Mouse (Mus musculus): Measurements from ENCODE around the gene Nab2. TPM values are rescaled to one million over a fixed set of nuclear protein-coding genes. Genes with fewer than 3 reads are reported as not detected.

Gene Nab2
- 9.2 and 11.1 TPM in 2 replicates for polyA plus RNA-seq (2014; fragmentation: Nextera tagmentation; extraction: Ambion mirVana)

GRCm38 (mm10) chr10:127668093-127669050, at the start of gene Nab2:
TSS of gene Nab2 (minus strand) at chr10:127668568.
- Histone ChIP-seq H3K27me3 (ENCODE audit: control insufficient read depth, insufficient read depth, low read length) (no peaks in the 10 kb centered on the region), H3K9ac (replicated peaks; ENCODE audit: low read depth, low read length) (peak within 1 kb of the TSS; percentile 78), H3K4me3 (ENCODE audit: low read depth, low read length) (peak within 1 kb of the TSS; percentile 73), H3K36me3 (ENCODE audit: control insufficient read depth, insufficient read depth, low read length) (peaks cover 12% of the 10 kb centered on the region), H3K9me3 (ENCODE audit: control insufficient read depth, low read depth, low read length) (no peaks in the 10 kb centered on the region), H3K4me1 (ENCODE audit: control insufficient read depth, insufficient read depth, low read length) (peaks cover 31% of the 10 kb centered on the region), H3K4me2 (replicated peaks; ENCODE audit: low read depth, low read length) (peak within 1 kb of the TSS; percentile 73), H3K27ac (ENCODE audit: low read length) (peak within 1 kb of the TSS; percentile 98)
- 0 out of 2 replicates have a peak, but pooled peaks have one; percentile 25 for ATAC-seq (ENCODE audit: insufficient number of reproducible peaks, insufficient read depth, low FRiP score, low read depth)
- 2% methylated on average over 39 of the region's 40 CpGs for WGBS

GRCm38 (mm10) chr10:127712736-127713135, 44.4 kb upstream of the Nab2 start:
- Histone ChIP-seq H3K27ac (ENCODE audit: low read length) (no peak overlapping the region), H3K9me3 (ENCODE audit: control insufficient read depth, low read depth, low read length) (no peaks in the 10 kb centered on the region), H3K27me3 (ENCODE audit: control insufficient read depth, insufficient read depth, low read length) (no peaks in the 10 kb centered on the region), H3K4me2 (replicated peaks; ENCODE audit: low read depth, low read length) (no peak overlapping the region), H3K4me3 (ENCODE audit: low read depth, low read length) (no peak overlapping the region), H3K36me3 (ENCODE audit: control insufficient read depth, insufficient read depth, low read length) (no peaks in the 10 kb centered on the region), H3K9ac (replicated peaks; ENCODE audit: low read depth, low read length) (no peak overlapping the region), H3K4me1 (ENCODE audit: control insufficient read depth, insufficient read depth, low read length) (no peaks in the 10 kb centered on the region)
- ATAC-seq (ENCODE audit: insufficient number of reproducible peaks, insufficient read depth, low FRiP score, low read depth) = no peak
- WGBS = 75% methylated on average over 6 of the region's 6 CpGs

GRCm38 (mm10) chr10:127710331-127710730, 42.0 kb upstream of the Nab2 start:
- H3K4me3 ChIP-seq (ENCODE audit: low read depth, low read length) = no peak overlapping the region
- no peak for ATAC-seq (ENCODE audit: insufficient number of reproducible peaks, insufficient read depth, low FRiP score, low read depth)
- H3K36me3 ChIP-seq (ENCODE audit: control insufficient read depth, insufficient read depth, low read length) = no peaks in the 10 kb centered on the region
- no peaks in the 10 kb centered on the region for H3K9me3 ChIP-seq (ENCODE audit: control insufficient read depth, low read depth, low read length)
- WGBS = 78% methylated on average over 13 of the region's 13 CpGs
- H3K27me3 ChIP-seq (ENCODE audit: control insufficient read depth, insufficient read depth, low read length) = no peaks in the 10 kb centered on the region
- 0 out of 2 replicates have a peak, but pooled peaks cover 3% of the 10 kb centered on the region for H3K4me1 ChIP-seq (ENCODE audit: control insufficient read depth, insufficient read depth, low read length)
- no peak overlapping the region for H3K4me2 ChIP-seq (replicated peaks; ENCODE audit: low read depth, low read length)
- no peak overlapping the region for H3K9ac ChIP-seq (replicated peaks; ENCODE audit: low read depth, low read length)
- H3K27ac ChIP-seq (ENCODE audit: low read length) = no peak overlapping the region

GRCm38 (mm10) chr10:127708850-127709370, 40.5 kb upstream of the Nab2 start:
- 84% methylated on average over 3 of the region's 3 CpGs for WGBS
- ATAC-seq (ENCODE audit: insufficient number of reproducible peaks, insufficient read depth, low FRiP score, low read depth) = no peak
- Histone ChIP-seq H3K4me2 (replicated peaks; ENCODE audit: low read depth, low read length) (no peak overlapping the region), H3K4me1 (ENCODE audit: control insufficient read depth, insufficient read depth, low read length) (0 out of 2 replicates have a peak, but pooled peaks cover 3% of the 10 kb centered on the region), H3K9me3 (ENCODE audit: control insufficient read depth, low read depth, low read length) (no peaks in the 10 kb centered on the region), H3K36me3 (ENCODE audit: control insufficient read depth, insufficient read depth, low read length) (no peaks in the 10 kb centered on the region), H3K27ac (ENCODE audit: low read length) (no peak overlapping the region), H3K9ac (replicated peaks; ENCODE audit: low read depth, low read length) (no peak overlapping the region), H3K4me3 (ENCODE audit: low read depth, low read length) (no peak overlapping the region), H3K27me3 (ENCODE audit: control insufficient read depth, insufficient read depth, low read length) (no peaks in the 10 kb centered on the region)

GRCm38 (mm10) chr10:127707721-127708120, 39.4 kb upstream of the Nab2 start:
- Histone ChIP-seq H3K4me3 (ENCODE audit: low read depth, low read length) (no peak overlapping the region), H3K36me3 (ENCODE audit: control insufficient read depth, insufficient read depth, low read length) (no peaks in the 10 kb centered on the region), H3K27me3 (ENCODE audit: control insufficient read depth, insufficient read depth, low read length) (no peaks in the 10 kb centered on the region), H3K9me3 (ENCODE audit: control insufficient read depth, low read depth, low read length) (no peaks in the 10 kb centered on the region), H3K4me1 (ENCODE audit: control insufficient read depth, insufficient read depth, low read length) (0 out of 2 replicates have a peak, but pooled peaks cover 3% of the 10 kb centered on the region), H3K27ac (ENCODE audit: low read length) (no peak overlapping the region), H3K9ac (replicated peaks; ENCODE audit: low read depth, low read length) (no peak overlapping the region), H3K4me2 (replicated peaks; ENCODE audit: low read depth, low read length) (no peak overlapping the region)
- WGBS = 82% methylated on average over 7 of the region's 7 CpGs
- ATAC-seq (ENCODE audit: insufficient number of reproducible peaks, insufficient read depth, low FRiP score, low read depth) = no peak

- H3K9ac ChIP-seq (replicated peaks; ENCODE audit: low read depth, low read length) = no peak overlapping the region
- no peaks in the 10 kb centered on the region for H3K36me3 ChIP-seq (ENCODE audit: control insufficient read depth, insufficient read depth, low read length)
- no peak overlapping the region for H3K4me2 ChIP-seq (replicated peaks; ENCODE audit: low read depth, low read length)
- H3K27me3 ChIP-seq (ENCODE audit: control insufficient read depth, insufficient read depth, low read length) = no peaks in the 10 kb centered on the region
- no peak for ATAC-seq (ENCODE audit: insufficient number of reproducible peaks, insufficient read depth, low FRiP score, low read depth)
- no peak overlapping the region for H3K27ac ChIP-seq (ENCODE audit: low read length)
- WGBS = 95% methylated on average over 4 of the region's 4 CpGs
- no peak overlapping the region for H3K4me3 ChIP-seq (ENCODE audit: low read depth, low read length)
- no peaks in the 10 kb centered on the region for H3K9me3 ChIP-seq (ENCODE audit: control insufficient read depth, low read depth, low read length)
- 0 out of 2 replicates have a peak, but pooled peaks cover 3% of the 10 kb centered on the region for H3K4me1 ChIP-seq (ENCODE audit: control insufficient read depth, insufficient read depth, low read length)
Measured at GRCm38 (mm10) chr10:127705783-127706182, 37.4 kb upstream of the Nab2 start.

GRCm38 (mm10) chr10:127704766-127705220, 36.4 kb upstream of the Nab2 start, which contains the start of gene Myo1a:
TSS of gene Myo1a (plus strand) at chr10:127705170.
- no peak within 1 kb of the TSS; the same call in 1 of the 2 replicates for H3K27ac ChIP-seq (ENCODE audit: low read length)
- H3K4me2 ChIP-seq (replicated peaks; ENCODE audit: low read depth, low read length) = no peak within 1 kb of the TSS
- peaks cover under 1% of the 10 kb centered on the region; the same call in 1 of the 2 replicates for H3K36me3 ChIP-seq (ENCODE audit: control insufficient read depth, insufficient read depth, low read length)
- H3K4me3 ChIP-seq (ENCODE audit: low read depth, low read length) = no peak within 1 kb of the TSS
- H3K4me1 ChIP-seq (ENCODE audit: control insufficient read depth, insufficient read depth, low read length) = 0 out of 2 replicates have a peak, but pooled peaks cover 3% of the 10 kb centered on the region
- ATAC-seq (ENCODE audit: insufficient number of reproducible peaks, insufficient read depth, low FRiP score, low read depth) = no peak
- H3K27me3 ChIP-seq (ENCODE audit: control insufficient read depth, insufficient read depth, low read length) = no peaks in the 10 kb centered on the region
- H3K9ac ChIP-seq (replicated peaks; ENCODE audit: low read depth, low read length) = no peak within 1 kb of the TSS
- H3K9me3 ChIP-seq (ENCODE audit: control insufficient read depth, low read depth, low read length) = no peaks in the 10 kb centered on the region
- WGBS = 59% methylated on average over 2 of the region's 2 CpGs

GRCm38 (mm10) chr10:127704293-127704692, 35.9 kb upstream of the Nab2 start:
- H3K4me2 ChIP-seq (replicated peaks; ENCODE audit: low read depth, low read length) = no peak overlapping the region

More at GRCm38 (mm10) chr10:127704293-127704692, 35.9 kb upstream of the Nab2 start:
- Histone ChIP-seq H3K27ac (ENCODE audit: low read length) (no peak overlapping the region; the same call in 1 of the 2 replicates), H3K4me3 (ENCODE audit: low read depth, low read length) (no peak overlapping the region), H3K9ac (replicated peaks; ENCODE audit: low read depth, low read length) (no peak overlapping the region), H3K36me3 (ENCODE audit: control insufficient read depth, insufficient read depth, low read length) (peaks cover 4% of the 10 kb centered on the region; the same call in 1 of the 2 replicates), H3K4me1 (ENCODE audit: control insufficient read depth, insufficient read depth, low read length) (0 out of 2 replicates have a peak, but pooled peaks cover 3% of the 10 kb centered on the region), H3K27me3 (ENCODE audit: control insufficient read depth, insufficient read depth, low read length) (no peaks in the 10 kb centered on the region), H3K9me3 (ENCODE audit: control insufficient read depth, low read depth, low read length) (no peaks in the 10 kb centered on the region)
- peak; percentile 57; the same call in 1 of the 2 replicates for ATAC-seq (ENCODE audit: insufficient number of reproducible peaks, insufficient read depth, low FRiP score, low read depth)
- WGBS = 53% methylated on average over 2 of the region's 2 CpGs

All from stomach, embryonic 14.5 days (tissue).